Mouse (Mus musculus): ENCODE results near the gene Snx29.

- TF ChIP-seq CTCF (IDR thresholded peaks at IDR 0.05) (no peak), POLR2A (IDR thresholded peaks at IDR 0.05; ENCODE audit: insufficient read depth, low read depth, low read length) (no peak), EP300 (IDR thresholded peaks at IDR 0.05; ENCODE audit: insufficient read depth, low read depth, low read length) (no peak)
Observed at GRCm38 (mm10) chr16:11456141-11456645, 133.5 kb downstream of the Snx29 start.

All from heart, adult 2 months (tissue).